Mouse (Mus musculus): ENCODE results near the gene Rxfp2.

The Rxfp2 gene

DNA sequence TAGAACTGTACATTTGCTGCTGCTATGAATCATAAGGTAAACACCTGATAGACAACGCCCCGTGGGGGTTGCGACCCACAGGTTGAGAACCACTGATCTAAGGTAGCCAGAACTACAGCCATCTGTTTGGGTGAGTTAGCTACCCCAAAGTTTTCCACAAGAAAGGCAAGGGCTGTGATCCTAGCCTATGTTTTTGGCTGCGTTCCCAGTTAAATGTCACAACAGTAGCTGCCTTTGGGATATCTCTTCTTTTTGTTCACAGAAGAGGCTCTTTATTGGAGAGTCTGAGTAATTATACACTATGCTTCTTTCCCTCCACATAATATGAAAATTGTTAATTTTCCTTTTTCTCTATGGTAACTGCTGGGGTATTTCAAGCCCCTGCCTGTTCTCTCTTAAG, 96.3 kb downstream of the Rxfp2 start:
- in situ Hi-C loops (cut with MboI, MseI), result loop anchor here in 1 of 2 experiments (5.0 kb wide), 1 partner anchor 902 kb away; no protein-coding TSS in a partner anchor

- in situ Hi-C loops (cut with MboI, MseI), result loop anchor here in 1 of 2 experiments (5.0 kb wide), 1 partner anchor 903 kb away; no protein-coding TSS in a partner anchor
Measured at GRCm38 (mm10) chr5:150115271-150116092, 97.0 kb downstream of the Rxfp2 start.

GRCm38 (mm10) chr5:150116216-150116905, 97.9 kb downstream of the Rxfp2 start:
- in situ Hi-C loops (cut with MboI, MseI), result loop anchor here in 1 of 2 experiments (5.0 kb wide), 1 partner anchor 904 kb away; no protein-coding TSS in a partner anchor

GRCm38 (mm10) chr5:150116906-150117216, 98.4 kb downstream of the Rxfp2 start:
- in situ Hi-C loops (cut with MboI, MseI), result loop anchor here in 1 of 2 experiments (5.0 kb wide), 1 partner anchor 905 kb away; no protein-coding TSS in a partner anchor

- in situ Hi-C loops (cut with MboI, MseI), result loop anchor here in 1 of 2 experiments (5.0 kb wide), 1 partner anchor 906 kb away; no protein-coding TSS in a partner anchor
Measured at GRCm38 (mm10) chr5:150118124-150118454, 99.6 kb downstream of the Rxfp2 start.

DNA sequence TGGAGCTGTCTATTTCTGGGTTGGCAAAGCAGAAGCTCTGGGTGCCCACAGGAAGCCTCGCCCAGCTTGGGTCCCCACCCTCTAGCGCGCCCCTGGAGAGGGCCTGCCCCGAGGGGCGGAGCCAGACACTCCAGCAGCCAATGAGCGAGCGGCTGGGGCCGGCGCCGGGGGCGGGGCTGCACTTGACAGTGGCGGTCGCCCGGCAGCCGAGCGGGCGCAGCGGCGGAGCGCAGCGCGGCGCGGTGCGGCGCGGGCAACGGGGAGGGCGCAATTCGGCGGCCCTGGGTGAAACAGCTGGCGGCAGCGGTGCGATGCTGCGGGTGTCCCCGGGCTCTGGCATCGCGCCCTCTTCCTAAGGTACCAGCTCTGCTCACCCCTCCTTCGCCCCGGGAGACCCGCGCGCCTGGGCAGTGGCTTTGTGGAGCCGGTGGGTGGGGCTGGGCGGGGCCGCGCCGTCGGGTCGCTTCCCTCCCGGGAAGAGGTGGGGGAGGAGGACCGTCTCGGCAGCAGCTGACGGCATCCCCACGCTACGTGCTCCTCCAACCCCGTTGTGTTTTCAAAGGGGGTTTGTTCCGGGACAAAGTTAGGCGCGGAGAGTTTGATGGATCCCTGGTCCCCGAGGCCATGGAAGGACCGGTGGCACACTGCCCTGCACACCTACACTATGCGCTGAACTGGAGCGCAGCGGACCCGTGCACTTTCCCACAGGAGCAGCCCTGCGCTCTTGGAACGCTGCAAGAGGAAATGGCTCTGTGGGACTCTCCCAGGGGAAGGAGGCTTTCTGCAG, 100.2 kb downstream of the Rxfp2 start, which contains the start of gene Fry:
TSS of gene Fry (plus strand) at position 191 of the 787 bp plus-strand sequence.
- in situ Hi-C loops (cut with MboI, MseI), result loop anchor here in 1 of 2 experiments (5.0 kb wide), 1 partner anchor 906 kb away; no protein-coding TSS in a partner anchor

DNA sequence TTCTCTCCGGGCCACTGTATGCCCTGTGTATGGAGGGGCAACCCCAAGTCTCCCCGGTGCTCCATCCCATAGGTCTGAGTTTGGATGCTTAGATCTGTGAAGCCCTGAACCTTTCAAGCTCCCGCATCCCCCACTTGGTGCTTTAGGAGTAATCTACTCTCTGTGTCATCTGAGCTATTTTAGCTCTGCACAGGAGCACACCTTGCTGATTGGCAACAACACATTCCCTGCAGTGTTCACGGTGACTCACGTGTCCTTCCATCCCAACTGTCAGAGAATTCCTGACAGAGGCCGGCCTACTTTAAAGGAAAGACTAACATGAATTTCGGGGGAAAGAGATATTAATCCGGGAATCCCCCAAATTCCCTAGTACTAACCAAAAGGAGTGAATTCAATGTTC, 102.2 kb downstream of the Rxfp2 start:
- in situ Hi-C loops (cut with MboI, MseI), result loop anchor here in 1 of 2 experiments (10.0 kb wide), 1 partner anchor 1496 kb away; no protein-coding TSS in a partner anchor

GRCm38 (mm10) chr5:150122095-150122494, 103.6 kb downstream of the Rxfp2 start:
- in situ Hi-C loops (cut with MboI, MseI), result loop anchor here in 1 of 2 experiments (10.0 kb wide), 1 partner anchor 1497 kb away; no protein-coding TSS in a partner anchor

DNA sequence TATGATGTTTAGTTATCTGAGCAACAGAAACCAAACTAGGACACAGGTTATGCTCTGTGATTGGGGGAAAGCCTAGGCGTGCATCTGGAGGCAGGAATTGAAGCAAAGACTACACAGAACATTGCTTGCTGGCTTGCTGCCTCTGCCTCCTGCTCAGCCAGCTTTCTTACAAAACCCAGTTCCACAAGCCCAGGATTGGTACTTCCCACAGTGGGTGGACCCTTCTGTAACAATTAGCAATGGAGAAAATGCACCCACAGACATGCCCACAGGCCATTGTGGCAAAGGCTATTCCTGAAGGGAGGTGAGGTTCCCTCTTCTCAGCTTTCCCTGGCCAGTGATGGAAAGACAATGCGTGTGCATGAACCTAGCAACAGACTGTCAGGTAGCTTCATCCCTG, 104.1 kb downstream of the Rxfp2 start:
- in situ Hi-C loops (cut with MboI, MseI), result loop anchor here in 1 of 2 experiments (10.0 kb wide), 1 partner anchor 1498 kb away; no protein-coding TSS in a partner anchor

- in situ Hi-C loops (cut with MboI, MseI), result loop anchor here in 1 of 2 experiments (10.0 kb wide), 1 partner anchor 1501 kb away; no protein-coding TSS in a partner anchor
Measured at GRCm38 (mm10) chr5:150125920-150126319, 107.4 kb downstream of the Rxfp2 start.

- in situ Hi-C loops (cut with MboI, MseI), result loop anchor here in 1 of 2 experiments (10.0 kb wide), 1 partner anchor 1504 kb away; no protein-coding TSS in a partner anchor
Measured at GRCm38 (mm10) chr5:150128432-150128831, 110.0 kb downstream of the Rxfp2 start.

DNA sequence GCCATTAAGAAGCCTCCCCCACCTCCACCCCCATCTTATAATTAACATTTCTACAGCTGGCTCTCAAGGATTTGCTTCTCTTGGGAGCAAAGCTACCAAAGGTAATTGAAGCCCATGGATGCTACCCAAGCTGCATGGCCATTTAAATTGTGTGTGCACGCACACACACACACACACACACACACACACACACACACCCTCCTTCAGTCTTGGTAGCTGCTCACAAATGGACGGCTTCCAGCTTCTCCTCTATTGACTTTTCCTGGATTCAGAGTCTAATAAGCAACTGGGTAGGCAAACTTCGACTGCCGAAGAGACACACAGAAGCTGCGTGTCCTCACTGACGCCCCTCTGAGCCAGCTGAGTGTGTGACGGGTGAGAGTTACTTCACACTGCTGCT, 111.7 kb downstream of the Rxfp2 start:
- in situ Hi-C loops (cut with MboI, MseI), result no loop called here

- in situ Hi-C loops (cut with MboI, MseI), result no loop called here
Measured at GRCm38 (mm10) chr5:150131166-150131565, 112.7 kb downstream of the Rxfp2 start.
